Mouse (Mus musculus): ENCODE results near the gene Fbh1. TPM values are rescaled to one million over a fixed set of nuclear protein-coding genes. Genes with fewer than 3 reads are reported as not detected.

Gene Fbh1
- polyA plus RNA-seq, 1 experiment from 2014 or later = 154 TPM

Other genes with a start within 250 kb of the Fbh1 start
- 14.9 and 16.3 TPM in 2 replicates for gene Pfkfb3, start 223.5 kb downstream of the Fbh1 start, polyA plus RNA-seq (2016; fragmentation: Nextera tagmentation; extraction: Ambion mirVana)
- gene Rbm17, start 173.4 kb downstream of the Fbh1 start, polyA plus RNA-seq (2016; fragmentation: Nextera tagmentation; extraction: Ambion mirVana) = 166 and 173 TPM in 2 replicates
- not detected in 2 replicates for gene Gm17490, start 151.3 kb downstream of the Fbh1 start, polyA plus RNA-seq (2016; fragmentation: Nextera tagmentation; extraction: Ambion mirVana)
- gene Il2ra, start 134.8 kb downstream of the Fbh1 start, polyA plus RNA-seq (2016; fragmentation: Nextera tagmentation; extraction: Ambion mirVana) = 0.04 TPM in 1 of 2 replicates, not detected in the other
- 0.82 and 0.91 TPM in 2 replicates for gene Il15ra, start 72.3 kb downstream of the Fbh1 start, polyA plus RNA-seq (2016; fragmentation: Nextera tagmentation; extraction: Ambion mirVana)
- 55.0 and 55.5 TPM in 2 replicates for gene Ankrd16, start 294 bp upstream of the Fbh1 start, polyA plus RNA-seq (2016; fragmentation: Nextera tagmentation; extraction: Ambion mirVana)

Data from midbrain, embryonic 12.5 days (tissue).